Mouse (Mus musculus) olfactory bulb, adult 2 months (tissue): ENCODE results near the gene Sh3bp4.

Experiments used
- CTCF ChIP-seq: fragments of 200-500 bp; IDR thresholded peaks from 2 replicates; pipeline ENCODE4 v1.5.1; 2012; ENCODE audit warnings: low read depth, mild to moderate bottlenecking, low read length, moderate library complexity; ENCODE audit not compliant: insufficient read depth
- POLR2A ChIP-seq: fragments of 200-500 bp; IDR thresholded peaks from 2 replicates; pipeline ENCODE4 v1.6.1; 2012; ENCODE audit warnings: mild to moderate bottlenecking, low read depth, low read length, moderate library complexity; ENCODE audit not compliant: insufficient read depth

DNA sequence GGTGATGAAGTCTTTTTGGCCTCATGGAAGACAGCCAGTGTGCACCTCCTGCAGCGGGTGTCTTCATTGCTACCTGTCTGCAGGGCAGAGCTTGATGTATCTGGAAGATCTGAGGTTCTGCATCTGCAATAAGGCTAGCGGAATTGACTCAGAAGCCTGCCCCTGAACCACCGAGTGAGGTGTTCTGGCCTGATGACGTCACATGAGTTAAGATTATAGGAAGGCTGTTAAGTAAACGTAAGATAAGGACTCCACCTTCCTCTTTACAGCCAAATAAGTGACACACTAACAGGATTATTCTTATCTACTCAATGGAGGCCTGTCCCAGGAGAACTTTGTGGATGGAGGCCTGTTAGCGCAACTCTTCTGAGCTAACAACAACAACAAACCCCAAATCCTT, 4.5 kb downstream of the Sh3bp4 start:
- TF ChIP-seq CTCF (no peak), POLR2A (no peak)
